Mouse (Mus musculus): ENCODE measurements around the gene Ubl3.

DNA sequence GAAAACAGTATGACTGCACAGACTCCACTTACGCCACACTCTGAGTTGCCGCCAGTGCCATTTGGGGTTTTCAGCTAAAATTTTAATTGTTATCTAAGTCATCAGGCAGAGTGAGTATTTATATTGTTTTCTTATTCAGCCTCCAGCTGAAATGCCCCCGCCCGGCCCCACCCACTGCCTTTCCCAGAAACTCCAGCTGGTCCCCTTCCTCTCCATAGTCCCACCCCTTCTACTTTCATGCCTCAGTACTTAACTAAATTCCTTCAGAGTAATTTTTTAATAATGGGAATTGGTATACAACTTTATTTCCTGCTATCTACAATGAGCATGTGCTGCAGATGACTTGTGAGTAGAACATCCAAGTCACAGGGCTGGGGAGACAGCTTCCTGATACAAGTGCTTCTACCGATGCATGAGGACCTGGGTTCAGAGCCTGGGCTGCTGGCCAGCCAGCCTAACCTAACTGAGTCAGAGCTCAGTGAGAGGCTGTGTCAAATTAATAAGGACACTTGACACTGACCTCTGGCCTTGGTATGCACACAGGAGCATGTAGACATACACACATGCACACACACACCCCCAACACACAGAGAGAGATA is 40.4 kb downstream of the Ubl3 start:
- TF ChIP-seq POLR2A (IDR thresholded peaks at IDR 0.05; ENCODE audit: control insufficient read depth, extremely low read depth, insufficient read depth, low read length, poor library complexity) = no peak
- no peak for TF ChIP-seq CTCF (IDR thresholded peaks at IDR 0.05; ENCODE audit: borderline replicate concordance, control insufficient read depth, extremely low read depth, insufficient read depth, low read length, poor library complexity)

All from thymus, adult 2 months (tissue).